Mouse (Mus musculus): ENCODE measurements around the gene Slc25a39.
"Not testable (repeated sequence)": the region's sequence is repeated elsewhere in the genome, so short reads cannot be mapped to it uniquely, and the experiment has no call there.

GRCm38 (mm10) chr11:102389436-102389835 is 18.3 kb downstream of the Slc25a39 start:
- TF ChIP-seq POLR2A (IDR thresholded peaks at IDR 0.05; ENCODE audit: borderline replicate concordance, extremely low read depth, low read depth, low read length); CTCF (IDR thresholded peaks at IDR 0.05; ENCODE audit: insufficient read depth, low read length): not testable (repeated sequence)
